Mouse (Mus musculus) neural tube, embryonic 13.5 days (tissue): Measurements from ENCODE around the gene Vmn1r54. TPM values are rescaled to one million over a fixed set of nuclear protein-coding genes. Genes with fewer than 3 reads are reported as not detected.
"Not testable (repeated sequence)": the region's sequence is repeated elsewhere in the genome, so short reads cannot be mapped to it uniquely, and the experiment has no call there.

Experiments used
- ATAC-seq: fragments of 200-750 bp; cut with Nextera tagmentation; 2 replicates; pipeline ENCODE4 v1.8.0; 2017; ENCODE audit warnings: low read depth, mild to moderate bottlenecking, moderate TSS enrichment, moderate library complexity
- H3K27ac ChIP-seq: fragments of 300-500 bp; sonication (generic); replicated peaks from 2 replicates; pipeline ENCODE4 v1.5.1; 2015; ENCODE audit warnings: moderate library complexity, mild to moderate bottlenecking, inconsistent platforms
- H3K27me3 ChIP-seq: fragments of 300-500 bp; sonication (generic); 2 replicates; pipeline ENCODE4 v1.6.1; 2015; ENCODE audit warnings: mild to moderate bottlenecking, inconsistent platforms
- H3K36me3 ChIP-seq: fragments of 300-500 bp; sonication (generic); 2 replicates; pipeline ENCODE4 v1.6.1; 2015; ENCODE audit warnings: mild to moderate bottlenecking, inconsistent platforms
- H3K4me1 ChIP-seq: fragments of 300-500 bp; sonication (generic); replicated peaks from 2 replicates; pipeline ENCODE4 v1.6.1; 2015; ENCODE audit warnings: inconsistent platforms
- H3K4me2 ChIP-seq: fragments of 300-500 bp; sonication (generic); 2 replicates; pipeline ENCODE4 v1.6.1; 2015; ENCODE audit warnings: inconsistent platforms, mild to moderate bottlenecking, moderate library complexity
- H3K4me3 ChIP-seq: fragments of 300-500 bp; sonication (generic); 2 replicates; pipeline ENCODE4 v1.5.1; 2015; ENCODE audit warnings: mild to moderate bottlenecking, inconsistent platforms
- H3K9ac ChIP-seq: fragments of 300-500 bp; sonication (generic); 2 replicates; pipeline ENCODE4 v1.6.1; 2015; ENCODE audit warnings: moderate library complexity, mild to moderate bottlenecking, inconsistent platforms
- H3K9me3 ChIP-seq: fragments of 300-500 bp; sonication (generic); 2 replicates; pipeline ENCODE4 v1.6.1; 2016; ENCODE audit warnings: inconsistent platforms
- WGBS: fragments of 180-500 bp; shearing (Covaris S2); methylation state at CpG from one replicate; pipeline ENCODE4 v1.1.7; 2015; 5-methylcytosine and 5-hydroxymethylcytosine counted together
- polyA plus RNA-seq: library from polyadenylated mRNA; unstranded; fragments of >200 nt; fragmentation: Nextera tagmentation; extraction: Ambion mirVana; gene quantifications from 2 replicates; pipeline ENCODE4 v1.2.1, GENCODE M21; 2015

The Vmn1r54 gene
- not detected in 2 replicates for polyA plus RNA-seq

DNA sequence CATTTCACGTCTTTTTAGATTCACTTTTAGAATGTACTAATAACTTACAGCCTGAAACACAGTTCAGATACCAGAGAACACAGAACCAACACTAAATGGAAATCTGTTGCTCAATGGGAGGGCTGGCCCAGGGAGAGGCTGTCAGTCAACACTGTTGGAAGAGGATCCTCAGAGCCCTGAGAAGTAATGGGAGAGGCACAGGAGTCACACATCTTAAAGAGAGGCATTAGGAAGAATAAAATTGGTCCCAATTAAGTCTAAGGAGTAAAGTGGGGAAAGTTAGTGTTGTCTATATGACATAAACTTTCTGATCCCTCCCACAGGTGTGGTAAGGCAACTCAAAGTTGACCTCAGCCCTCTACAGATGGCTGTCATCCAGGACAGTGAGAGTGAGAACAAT lies at the start of gene Vmn1r54:
Gene Vmn1r54, plus strand, starts transcription at position 301 of the 400 bp plus-strand sequence.
- no peak within 1 kb of the TSS for H3K4me3 ChIP-seq
- no peaks in the 10 kb centered on the region for H3K9me3 ChIP-seq
- H3K27me3 ChIP-seq: no peaks in the 10 kb centered on the region
- H3K4me1 ChIP-seq: no peaks in the 10 kb centered on the region
- H3K4me2 ChIP-seq: no peak within 1 kb of the TSS
- ATAC-seq: no peak
- WGBS: 74% methylated on average over 1 of the region's 1 CpGs
- H3K27ac ChIP-seq: no peak within 1 kb of the TSS
- H3K36me3 ChIP-seq: no peaks in the 10 kb centered on the region
- no peak within 1 kb of the TSS for H3K9ac ChIP-seq

DNA sequence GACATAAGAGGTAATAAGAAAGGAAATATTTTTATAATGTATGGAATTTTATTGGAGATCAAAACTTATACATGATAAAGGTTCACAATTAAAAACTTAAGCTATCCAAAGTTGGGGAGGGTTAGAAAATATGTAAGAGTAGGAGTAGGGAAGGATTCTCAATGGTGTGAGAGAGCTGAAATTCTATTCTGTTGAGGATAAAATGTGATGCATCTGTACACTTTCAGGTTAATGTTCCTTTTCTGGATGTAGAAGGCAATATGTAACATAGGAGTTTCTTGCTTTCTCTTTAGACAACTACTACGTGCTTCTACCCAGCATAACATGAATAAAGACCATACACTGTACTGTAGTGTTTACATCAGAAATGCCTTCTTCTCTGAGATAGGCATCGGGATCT lies 43.6 kb upstream of the Vmn1r54 start, which contains the start of gene V1ra8:
Gene V1ra8, plus strand, starts transcription at position 301 of the 400 bp plus-strand sequence.
- not testable (repeated sequence) for H3K27ac ChIP-seq, H3K9ac ChIP-seq, H3K9me3 ChIP-seq, H3K4me1 ChIP-seq, H3K27me3 ChIP-seq, H3K4me3 ChIP-seq, H3K4me2 ChIP-seq, H3K36me3 ChIP-seq, ATAC-seq
- WGBS: 79% methylated on average over 2 of the region's 2 CpGs

DNA sequence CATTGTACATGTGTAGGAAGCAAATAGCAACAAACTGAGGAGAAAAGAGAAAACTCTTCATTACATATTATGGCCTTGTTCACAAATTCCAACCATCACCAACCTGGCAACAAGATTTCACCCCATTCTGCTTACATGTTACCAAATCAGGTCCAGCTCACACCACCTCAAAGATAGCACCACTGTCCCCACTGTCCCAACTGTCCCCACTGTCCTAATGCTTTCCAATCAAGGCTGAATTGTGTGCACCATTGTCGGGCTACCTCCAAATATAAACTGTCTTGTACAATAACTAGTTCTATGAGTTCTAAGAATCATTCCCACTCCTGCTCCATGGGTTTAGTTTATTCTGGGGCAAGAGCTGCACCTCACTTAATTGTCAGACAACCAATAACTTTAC lies 21.8 kb upstream of the Vmn1r54 start, which contains the start of gene Vmn1r53:
Gene Vmn1r53, minus strand, starts transcription at position 101 of the 400 bp plus-strand sequence.
- Histone ChIP-seq H3K9ac (no peak within 1 kb of the TSS), H3K27me3 (no peaks in the 10 kb centered on the region), H3K4me2 (no peak within 1 kb of the TSS), H3K4me1 (no peaks in the 10 kb centered on the region), H3K9me3 (0 out of 2 replicates have a peak, but pooled peaks cover 13% of the 10 kb centered on the region), H3K4me3 (no peak within 1 kb of the TSS), H3K36me3 (no peaks in the 10 kb centered on the region), H3K27ac (no peak within 1 kb of the TSS)
- no peak for ATAC-seq
- WGBS: 75% methylated on average over 1 of the region's 1 CpGs

DNA sequence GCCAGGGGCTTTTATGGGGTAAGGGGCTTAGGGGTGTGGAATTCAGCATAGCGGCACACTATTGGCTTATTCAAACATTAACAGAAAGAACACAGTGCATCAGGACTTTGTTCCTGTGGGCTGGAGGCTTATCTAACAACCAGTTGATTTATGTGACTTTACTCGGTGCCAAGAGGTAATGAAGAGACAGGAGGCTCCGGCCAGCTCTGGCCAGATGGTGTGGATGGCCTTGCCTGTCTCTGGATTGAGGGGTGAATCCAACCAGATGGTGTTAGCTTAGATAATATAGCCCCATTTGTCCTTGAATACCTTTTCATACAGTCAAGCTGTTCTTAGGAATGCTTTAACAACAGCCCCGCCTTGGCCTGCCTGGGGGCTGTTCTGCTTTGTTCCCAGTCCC lies 14.0 kb upstream of the Vmn1r54 start:
- H3K27ac ChIP-seq, H3K4me1 ChIP-seq, H3K4me3 ChIP-seq, H3K36me3 ChIP-seq, H3K4me2 ChIP-seq, H3K27me3 ChIP-seq, ATAC-seq, H3K9ac ChIP-seq: not testable (repeated sequence)
- 82% methylated on average over 4 of the region's 4 CpGs for WGBS
- peaks cover 24% of the 10 kb centered on the region; the same call in 1 of the 2 replicates for H3K9me3 ChIP-seq

DNA sequence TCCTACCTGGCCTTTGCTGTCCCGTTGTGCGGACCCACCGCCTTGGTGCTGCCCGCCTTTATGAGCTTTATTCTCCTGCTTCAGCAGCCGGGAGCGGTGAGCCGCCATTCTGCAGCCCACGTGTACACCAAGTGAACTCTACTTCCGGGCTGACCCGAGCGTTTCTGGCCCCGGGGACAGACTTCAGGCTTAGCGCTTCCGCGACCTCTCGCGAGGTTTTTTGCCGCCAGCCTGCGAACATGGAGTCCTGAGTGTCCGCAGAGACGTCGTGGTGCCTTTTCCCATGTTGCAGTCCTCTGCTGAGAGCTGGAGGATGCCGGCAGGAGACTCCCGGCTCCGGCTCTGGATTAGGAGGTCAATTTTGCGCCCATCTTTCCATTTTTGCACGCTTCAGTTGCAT lies 13.4 kb upstream of the Vmn1r54 start:
- Histone ChIP-seq H3K4me3 (no peak overlapping the region), H3K4me2 (no peak overlapping the region), H3K9ac (no peak overlapping the region), H3K27ac (no peak overlapping the region), H3K4me1 (no peaks in the 10 kb centered on the region), H3K36me3 (no peaks in the 10 kb centered on the region), H3K27me3 (no peaks in the 10 kb centered on the region), H3K9me3 (peaks cover 24% of the 10 kb centered on the region; the same call in 1 of the 2 replicates)
- WGBS: 59% methylated on average over 27 of the region's 27 CpGs
- ATAC-seq: no peak

DNA sequence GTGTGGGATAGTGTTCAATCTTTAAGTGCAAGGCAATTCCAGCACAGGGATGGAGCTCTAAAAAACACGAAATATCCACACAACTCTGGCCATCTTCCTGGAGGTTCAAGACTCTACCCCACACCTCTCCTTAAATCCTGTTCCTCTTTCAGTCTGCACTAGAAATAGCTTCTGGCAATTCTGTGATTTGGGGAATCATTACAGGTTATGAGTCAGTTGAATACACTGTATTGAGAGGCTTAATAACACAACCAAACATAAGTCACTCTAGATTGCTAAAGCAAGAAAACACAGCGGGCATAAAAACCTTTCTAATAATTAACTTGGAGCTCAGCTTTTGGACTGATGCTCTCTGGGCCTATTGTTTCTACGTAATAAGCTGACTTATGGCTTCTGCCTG lies 2.1 kb upstream of the Vmn1r54 start:
- no peak overlapping the region for H3K9ac ChIP-seq
- no peaks in the 10 kb centered on the region for H3K27me3 ChIP-seq
- no peak for ATAC-seq
- H3K4me2 ChIP-seq: no peak overlapping the region
- H3K4me3 ChIP-seq: no peak overlapping the region
- H3K27ac ChIP-seq: no peak overlapping the region
- H3K9me3 ChIP-seq: no peaks in the 10 kb centered on the region; the same call in 1 of the 2 replicates
- no peaks in the 10 kb centered on the region for H3K4me1 ChIP-seq
- H3K36me3 ChIP-seq: no peaks in the 10 kb centered on the region
- WGBS: 84% methylated on average over 3 of the region's 3 CpGs

DNA sequence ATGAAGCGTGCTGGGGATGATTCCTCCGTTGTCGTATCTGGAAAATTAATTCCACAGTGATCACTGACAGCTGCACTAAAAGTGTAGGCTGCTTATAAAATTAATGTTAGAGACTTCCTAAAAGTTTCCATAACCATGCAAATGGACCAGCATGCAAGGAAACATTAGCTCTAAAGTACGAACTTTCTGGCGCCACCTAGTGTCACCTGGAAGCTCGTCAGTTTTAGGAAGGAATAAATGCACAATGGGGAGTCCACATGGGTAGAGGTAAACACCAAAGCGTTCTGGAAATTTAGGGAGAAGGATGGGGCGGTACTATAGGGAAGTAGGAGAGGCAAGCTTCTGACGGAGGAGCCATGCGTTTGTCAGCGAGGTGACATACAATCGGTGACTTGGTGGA lies 42.2 kb downstream of the Vmn1r54 start:
- H3K9me3 ChIP-seq: 0 out of 2 replicates have a peak, but pooled peaks cover 8% of the 10 kb centered on the region
- ATAC-seq: no peak
- H3K9ac ChIP-seq: no peak overlapping the region
- H3K27me3 ChIP-seq: no peaks in the 10 kb centered on the region
- no peak overlapping the region for H3K4me3 ChIP-seq
- 59% methylated on average over 12 of the region's 12 CpGs for WGBS
- H3K27ac ChIP-seq: no peak overlapping the region
- no peaks in the 10 kb centered on the region for H3K4me1 ChIP-seq
- H3K36me3 ChIP-seq: no peaks in the 10 kb centered on the region
- H3K4me2 ChIP-seq: no peak overlapping the region

DNA sequence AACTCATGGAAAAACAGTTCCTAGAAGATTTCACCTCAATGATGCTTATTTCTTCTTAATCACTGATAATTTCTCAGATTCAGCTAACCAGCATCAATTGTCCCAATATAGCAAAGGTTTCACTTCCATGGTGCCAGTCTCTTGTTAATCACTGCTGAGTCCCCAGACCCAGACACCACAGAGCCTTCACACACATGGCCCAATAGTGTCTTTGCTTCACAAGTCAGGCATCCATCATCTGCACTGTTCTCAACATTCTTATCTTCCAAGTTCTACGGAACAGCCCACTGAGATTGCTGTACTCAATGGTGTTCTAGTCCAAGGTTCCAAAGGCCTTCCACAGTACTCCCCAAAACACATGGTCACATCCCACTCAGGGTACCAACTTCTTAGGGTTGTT lies 54.8 kb downstream of the Vmn1r54 start, which contains the start of gene BC048671:
Gene BC048671, plus strand, starts transcription at position 301 of the 400 bp plus-strand sequence.
- H3K27me3 ChIP-seq: no peaks in the 10 kb centered on the region
- no peak within 1 kb of the TSS for H3K4me3 ChIP-seq
- 100% methylated on average over 1 of the region's 1 CpGs for WGBS
- H3K4me1 ChIP-seq: no peaks in the 10 kb centered on the region
- no peak within 1 kb of the TSS for H3K27ac ChIP-seq
- H3K9me3 ChIP-seq: 0 out of 2 replicates have a peak, but pooled peaks cover 4% of the 10 kb centered on the region
- H3K4me2 ChIP-seq: no peak within 1 kb of the TSS
- no peak for ATAC-seq
- H3K9ac ChIP-seq: no peak within 1 kb of the TSS
- no peaks in the 10 kb centered on the region for H3K36me3 ChIP-seq

DNA sequence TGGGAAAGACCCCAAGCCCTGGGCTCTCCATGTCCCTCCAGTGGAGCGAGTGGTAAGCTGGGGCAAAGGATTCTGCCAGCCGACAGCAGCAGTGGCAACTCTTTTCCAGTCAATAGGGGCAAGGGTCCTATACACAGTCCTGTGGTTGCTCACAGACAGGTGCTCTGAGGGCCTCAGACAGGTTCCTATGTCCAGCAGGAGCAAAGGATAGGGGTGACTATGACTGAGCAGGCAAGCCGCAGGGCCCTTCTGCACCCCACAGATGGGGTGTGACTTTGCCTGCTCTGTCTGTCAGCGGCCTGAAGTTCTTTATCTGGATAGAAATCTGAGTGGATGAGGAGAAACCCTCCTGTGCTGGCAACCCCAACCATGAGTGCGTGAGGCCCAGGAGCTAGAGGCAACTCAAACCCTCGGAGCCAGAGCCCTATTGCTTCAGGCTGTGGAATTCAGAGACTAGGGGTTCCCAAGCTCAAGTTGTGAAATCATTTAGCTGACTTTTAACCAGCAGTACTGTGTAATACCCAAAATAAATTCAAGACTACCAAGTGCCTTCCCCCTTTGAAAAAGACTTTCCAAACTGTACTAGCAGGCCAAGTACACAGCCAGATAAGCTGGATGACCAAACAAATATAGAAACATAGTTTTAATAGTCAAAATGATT lies 60.3 kb downstream of the Vmn1r54 start:
- no peaks in the 10 kb centered on the region for H3K4me1 ChIP-seq
- no peaks in the 10 kb centered on the region for H3K36me3 ChIP-seq
- no peak overlapping the region for H3K4me3 ChIP-seq
- H3K9ac ChIP-seq: no peak overlapping the region
- whole genome bisulfite sequencing: 87% methylated on average over 6 of the region's 6 CpGs
- ATAC-seq: no peak
- H3K27me3 ChIP-seq: no peaks in the 10 kb centered on the region
- H3K27ac ChIP-seq: no peak overlapping the region
- H3K4me2 ChIP-seq: no peak overlapping the region
- H3K9me3 ChIP-seq: peaks cover 8% of the 10 kb centered on the region

DNA sequence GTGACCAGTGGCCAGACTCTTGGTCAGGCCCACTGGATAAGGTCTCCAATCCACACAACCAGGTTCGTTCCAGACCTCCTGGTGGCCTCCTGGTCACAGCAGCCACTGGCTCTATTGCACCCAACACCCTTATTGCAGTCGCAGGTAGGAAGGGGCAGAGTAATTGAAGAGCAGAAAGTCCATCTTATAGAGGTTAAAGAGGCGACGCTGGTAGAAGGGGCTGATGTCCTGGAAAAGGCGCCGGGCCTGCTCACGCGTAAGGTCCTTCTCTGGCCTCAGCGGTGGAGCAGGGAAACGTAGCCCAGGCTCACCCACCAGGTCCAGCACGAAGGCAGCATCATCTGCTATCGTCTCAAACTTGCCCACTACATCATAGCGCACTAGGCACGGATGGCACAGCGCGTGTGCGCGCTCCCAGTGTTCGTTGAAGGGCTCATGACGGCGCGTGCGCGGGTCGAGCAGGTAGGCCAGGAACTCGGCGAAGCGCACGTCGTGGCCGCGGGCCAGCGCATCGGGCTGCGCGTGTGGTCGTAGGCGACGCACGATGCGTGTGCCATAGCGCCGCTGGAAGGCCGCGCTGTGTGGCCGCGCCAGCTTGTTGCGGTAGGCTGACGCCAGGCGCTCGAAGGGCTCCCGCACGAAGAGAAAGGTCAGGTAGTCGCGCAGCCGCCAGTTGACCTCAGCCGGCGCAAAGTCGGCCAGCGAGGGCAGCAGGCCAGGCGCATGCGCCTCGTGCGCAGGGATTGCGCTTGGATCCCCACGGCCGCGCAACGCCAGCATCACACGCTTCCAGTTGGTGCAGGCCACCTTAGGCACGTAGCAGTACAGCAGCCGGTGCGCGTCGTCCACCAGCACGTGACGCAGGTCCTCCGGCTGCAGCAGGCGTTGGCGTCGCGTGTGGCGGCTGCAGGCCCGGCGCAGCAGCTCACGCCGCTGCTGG lies 63.0 kb downstream of the Vmn1r54 start:
- Histone ChIP-seq H3K9me3 (peaks cover 8% of the 10 kb centered on the region), H3K4me1 (no peaks in the 10 kb centered on the region), H3K27me3 (no peaks in the 10 kb centered on the region), H3K27ac (no peak overlapping the region), H3K4me3 (no peak overlapping the region), H3K4me2 (no peak overlapping the region), H3K36me3 (no peaks in the 10 kb centered on the region), H3K9ac (no peak overlapping the region)
- ATAC-seq: no peak
- WGBS: 84% methylated on average over 87 of the region's 87 CpGs

DNA sequence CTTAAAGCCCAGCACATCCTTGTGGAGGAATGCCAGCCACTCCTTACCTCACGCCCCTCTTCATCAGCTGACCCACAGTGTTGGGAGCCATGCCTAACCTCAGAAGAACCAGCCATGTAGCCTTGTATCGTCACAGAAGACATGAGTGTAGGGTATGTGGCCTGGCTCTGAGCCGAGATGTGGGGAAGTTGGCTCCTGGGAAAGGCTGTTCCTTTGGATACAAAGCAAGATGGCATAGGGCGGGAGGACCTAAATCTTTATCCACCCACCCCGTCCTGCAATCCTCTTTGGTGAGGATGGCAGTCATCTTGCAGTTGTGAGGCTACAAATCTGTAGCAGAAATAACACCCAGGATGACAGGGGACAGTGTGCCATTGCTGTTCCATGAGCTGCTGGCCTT lies 69.9 kb downstream of the Vmn1r54 start:
- 86% methylated on average over 5 of the region's 5 CpGs for WGBS
- Histone ChIP-seq H3K27ac (no peak overlapping the region), H3K4me3 (no peak overlapping the region), H3K9me3 (no peaks in the 10 kb centered on the region), H3K4me1 (no peaks in the 10 kb centered on the region), H3K27me3 (no peaks in the 10 kb centered on the region), H3K4me2 (no peak overlapping the region), H3K9ac (no peak overlapping the region), H3K36me3 (no peaks in the 10 kb centered on the region)
- no peak for ATAC-seq
